Mouse (Mus musculus): ENCODE results near the gene Rcc1. TPM values are rescaled to one million over a fixed set of nuclear protein-coding genes. Genes with fewer than 3 reads are reported as not detected.

The Rcc1 gene
- polyA plus RNA-seq, 1 experiment from 2014 or later: 66.2 TPM

- Histone ChIP-seq H3K4me2 (replicated peaks; ENCODE audit: low read depth, low read length) (no peak overlapping the region), H3K27ac (ENCODE audit: low read depth, low read length) (no peak overlapping the region), H3K36me3 (ENCODE audit: control insufficient read depth, insufficient read depth, low read length) (peaks cover 83% of the 10 kb centered on the region), H3K9me3 (ENCODE audit: control insufficient read depth, low read length) (no peaks in the 10 kb centered on the region), H3K27me3 (ENCODE audit: control insufficient read depth, insufficient read depth, low read length) (no peaks in the 10 kb centered on the region), H3K4me1 (ENCODE audit: control insufficient read depth, insufficient read depth, low read length) (no peaks in the 10 kb centered on the region), H3K9ac (ENCODE audit: low read depth, low read length) (no peak overlapping the region), H3K4me3 (ENCODE audit: low read length) (no peak overlapping the region)
- ATAC-seq (ENCODE audit: low FRiP score, low TSS enrichment): no peak
- WGBS: 63% methylated on average over 13 of the region's 13 CpGs
Measured at GRCm38 (mm10) chr4:132365450-132366060, 12.2 kb upstream of the Rcc1 start.

DNA sequence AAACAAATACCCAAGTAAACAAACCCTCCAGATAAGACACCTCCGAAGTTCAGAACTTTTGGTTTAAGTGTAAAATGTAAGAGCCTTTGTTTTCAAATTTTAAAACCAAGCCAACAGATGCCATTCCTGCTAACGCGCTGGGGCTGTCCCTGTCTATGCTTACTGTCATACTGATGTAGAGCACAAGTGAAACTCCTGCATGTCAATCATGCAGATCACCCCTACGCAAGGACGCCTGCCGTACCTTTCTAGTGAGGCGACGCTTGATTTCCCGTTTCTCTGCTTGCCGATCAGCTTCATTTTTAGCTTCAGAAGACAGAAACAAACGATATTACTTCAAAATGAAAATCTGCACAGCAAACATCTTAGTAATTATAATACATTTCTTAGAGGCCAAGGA, 10.1 kb upstream of the Rcc1 start:
- no peak overlapping the region for H3K4me3 ChIP-seq (ENCODE audit: low read length)
- H3K9me3 ChIP-seq (ENCODE audit: control insufficient read depth, low read length): no peaks in the 10 kb centered on the region
- 97% methylated on average over 11 of the region's 11 CpGs for WGBS
- no peak overlapping the region for H3K27ac ChIP-seq (ENCODE audit: low read depth, low read length)
- no peak for ATAC-seq (ENCODE audit: low FRiP score, low TSS enrichment)
- H3K4me2 ChIP-seq (replicated peaks; ENCODE audit: low read depth, low read length): no peak overlapping the region
- H3K9ac ChIP-seq (ENCODE audit: low read depth, low read length): no peak overlapping the region
- no peaks in the 10 kb centered on the region for H3K4me1 ChIP-seq (ENCODE audit: control insufficient read depth, insufficient read depth, low read length)
- H3K36me3 ChIP-seq (ENCODE audit: control insufficient read depth, insufficient read depth, low read length): peaks cover 79% of the 10 kb centered on the region
- H3K27me3 ChIP-seq (ENCODE audit: control insufficient read depth, insufficient read depth, low read length): no peaks in the 10 kb centered on the region

- 85% methylated on average over 4 of the region's 4 CpGs for WGBS
- Histone ChIP-seq H3K4me3 (ENCODE audit: low read length) (no peak overlapping the region), H3K36me3 (ENCODE audit: control insufficient read depth, insufficient read depth, low read length) (peaks cover 69% of the 10 kb centered on the region), H3K27ac (ENCODE audit: low read depth, low read length) (no peak overlapping the region), H3K4me1 (ENCODE audit: control insufficient read depth, insufficient read depth, low read length) (no peaks in the 10 kb centered on the region), H3K27me3 (ENCODE audit: control insufficient read depth, insufficient read depth, low read length) (no peaks in the 10 kb centered on the region), H3K4me2 (replicated peaks; ENCODE audit: low read depth, low read length) (no peak overlapping the region), H3K9ac (ENCODE audit: low read depth, low read length) (no peak overlapping the region), H3K9me3 (ENCODE audit: control insufficient read depth, low read length) (no peaks in the 10 kb centered on the region)
- no peak for ATAC-seq (ENCODE audit: low FRiP score, low TSS enrichment)
Measured at GRCm38 (mm10) chr4:132359510-132359909, 6.1 kb upstream of the Rcc1 start.

GRCm38 (mm10) chr4:132356170-132356569, 2.8 kb upstream of the Rcc1 start:
- Histone ChIP-seq H3K4me3 (ENCODE audit: low read length) (no peak overlapping the region), H3K4me2 (replicated peaks; ENCODE audit: low read depth, low read length) (no peak overlapping the region), H3K36me3 (ENCODE audit: control insufficient read depth, insufficient read depth, low read length) (peaks cover 54% of the 10 kb centered on the region), H3K9ac (ENCODE audit: low read depth, low read length) (no peak overlapping the region), H3K4me1 (ENCODE audit: control insufficient read depth, insufficient read depth, low read length) (peaks cover 7% of the 10 kb centered on the region), H3K27ac (ENCODE audit: low read depth, low read length) (no peak overlapping the region), H3K27me3 (ENCODE audit: control insufficient read depth, insufficient read depth, low read length) (no peaks in the 10 kb centered on the region), H3K9me3 (ENCODE audit: control insufficient read depth, low read length) (no peaks in the 10 kb centered on the region)
- WGBS: 35% methylated on average over 12 of the region's 12 CpGs
- no peak for ATAC-seq (ENCODE audit: low FRiP score, low TSS enrichment)

- no peak for ATAC-seq (ENCODE audit: low FRiP score, low TSS enrichment)
- Histone ChIP-seq H3K36me3 (ENCODE audit: control insufficient read depth, insufficient read depth, low read length) (peaks cover 59% of the 10 kb centered on the region), H3K27ac (ENCODE audit: low read depth, low read length) (no peak overlapping the region), H3K9me3 (ENCODE audit: control insufficient read depth, low read length) (no peaks in the 10 kb centered on the region), H3K4me2 (replicated peaks; ENCODE audit: low read depth, low read length) (no peak overlapping the region), H3K9ac (ENCODE audit: low read depth, low read length) (no peak overlapping the region), H3K27me3 (ENCODE audit: control insufficient read depth, insufficient read depth, low read length) (no peaks in the 10 kb centered on the region), H3K4me1 (ENCODE audit: control insufficient read depth, insufficient read depth, low read length) (peaks cover 7% of the 10 kb centered on the region), H3K4me3 (ENCODE audit: low read length) (no peak overlapping the region)
- WGBS: 91% methylated on average over 3 of the region's 3 CpGs
Measured at GRCm38 (mm10) chr4:132355403-132355802, 2.0 kb upstream of the Rcc1 start.

DNA sequence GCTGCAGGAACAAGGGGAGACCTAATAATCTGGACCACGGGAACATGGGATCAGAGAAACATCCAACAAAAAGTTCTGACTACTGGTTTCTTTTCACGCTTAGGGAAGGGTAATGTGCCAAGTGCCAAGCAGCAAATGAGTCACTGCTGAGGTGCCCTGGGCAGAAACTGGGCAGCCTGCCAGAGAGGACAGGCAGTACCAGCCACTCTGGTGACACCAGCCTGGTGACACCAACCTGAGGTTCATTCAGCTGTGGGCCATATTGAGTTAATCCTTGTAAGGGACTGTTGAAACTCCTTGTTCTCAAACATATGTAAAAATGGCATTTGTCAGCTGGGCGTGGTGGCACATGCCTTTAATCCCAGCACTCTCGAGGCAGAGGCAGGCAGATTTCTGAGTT, 1.2 kb upstream of the Rcc1 start:
- Histone ChIP-seq H3K4me1 (ENCODE audit: control insufficient read depth, insufficient read depth, low read length) (peaks cover 7% of the 10 kb centered on the region), H3K4me2 (replicated peaks; ENCODE audit: low read depth, low read length) (no peak overlapping the region), H3K27ac (ENCODE audit: low read depth, low read length) (no peak overlapping the region), H3K4me3 (ENCODE audit: low read length) (no peak overlapping the region), H3K9ac (ENCODE audit: low read depth, low read length) (no peak overlapping the region), H3K36me3 (ENCODE audit: control insufficient read depth, insufficient read depth, low read length) (peaks cover 57% of the 10 kb centered on the region), H3K27me3 (ENCODE audit: control insufficient read depth, insufficient read depth, low read length) (no peaks in the 10 kb centered on the region), H3K9me3 (ENCODE audit: control insufficient read depth, low read length) (no peaks in the 10 kb centered on the region)
- 92% methylated on average over 4 of the region's 4 CpGs for WGBS
- no peak for ATAC-seq (ENCODE audit: low FRiP score, low TSS enrichment)

- peak overlapping the region; percentile 83 for H3K4me3 ChIP-seq (ENCODE audit: low read length)
- peaks cover 7% of the 10 kb centered on the region for H3K4me1 ChIP-seq (ENCODE audit: control insufficient read depth, insufficient read depth, low read length)
- 0% methylated on average over 14 of the region's 14 CpGs for WGBS
- peak overlapping the region; percentile 96 for H3K27ac ChIP-seq (ENCODE audit: low read depth, low read length)
- ATAC-seq (ENCODE audit: low FRiP score, low TSS enrichment): no peak
- H3K9me3 ChIP-seq (ENCODE audit: control insufficient read depth, low read length): no peaks in the 10 kb centered on the region
- H3K36me3 ChIP-seq (ENCODE audit: control insufficient read depth, insufficient read depth, low read length): peaks cover 40% of the 10 kb centered on the region
- H3K9ac ChIP-seq (ENCODE audit: low read depth, low read length): peak overlapping the region; percentile 91
- H3K27me3 ChIP-seq (ENCODE audit: control insufficient read depth, insufficient read depth, low read length): no peaks in the 10 kb centered on the region
- H3K4me2 ChIP-seq (replicated peaks; ENCODE audit: low read depth, low read length): peak overlapping the region; percentile 67
Measured at GRCm38 (mm10) chr4:132352739-132353138, 666 bp downstream of the Rcc1 start.

GRCm38 (mm10) chr4:132351401-132351800, 2.0 kb downstream of the Rcc1 start:
- Histone ChIP-seq H3K27ac (ENCODE audit: low read depth, low read length) (0 out of 2 replicates have a peak overlapping the region, but pooled peaks have one; percentile 18), H3K9ac (ENCODE audit: low read depth, low read length) (peak overlapping the region; percentile 91; the same call in 1 of the 2 replicates), H3K4me2 (replicated peaks; ENCODE audit: low read depth, low read length) (peak overlapping the region; percentile 67), H3K4me1 (ENCODE audit: control insufficient read depth, insufficient read depth, low read length) (peaks cover 7% of the 10 kb centered on the region), H3K9me3 (ENCODE audit: control insufficient read depth, low read length) (no peaks in the 10 kb centered on the region), H3K36me3 (ENCODE audit: control insufficient read depth, insufficient read depth, low read length) (peaks cover 27% of the 10 kb centered on the region), H3K27me3 (ENCODE audit: control insufficient read depth, insufficient read depth, low read length) (no peaks in the 10 kb centered on the region), H3K4me3 (ENCODE audit: low read length) (peak overlapping the region; percentile 83)
- ATAC-seq (ENCODE audit: low FRiP score, low TSS enrichment): no peak
- 57% methylated on average over 1 of the region's 1 CpGs for WGBS

GRCm38 (mm10) chr4:132350854-132351253, 2.6 kb downstream of the Rcc1 start:
- no peaks in the 10 kb centered on the region for H3K27me3 ChIP-seq (ENCODE audit: control insufficient read depth, insufficient read depth, low read length)
- 74% methylated on average over 3 of the region's 3 CpGs for WGBS
- H3K9me3 ChIP-seq (ENCODE audit: control insufficient read depth, low read length): no peaks in the 10 kb centered on the region
- peaks cover 7% of the 10 kb centered on the region for H3K4me1 ChIP-seq (ENCODE audit: control insufficient read depth, insufficient read depth, low read length)
- H3K9ac ChIP-seq (ENCODE audit: low read depth, low read length): no peak overlapping the region
- H3K36me3 ChIP-seq (ENCODE audit: control insufficient read depth, insufficient read depth, low read length): peaks cover 22% of the 10 kb centered on the region
- no peak overlapping the region for H3K27ac ChIP-seq (ENCODE audit: low read depth, low read length)
- ATAC-seq (ENCODE audit: low FRiP score, low TSS enrichment): no peak
- H3K4me3 ChIP-seq (ENCODE audit: low read length): no peak overlapping the region; the same call in 1 of the 2 replicates
- 0 out of 2 replicates have a peak overlapping the region, but pooled peaks have one; percentile 67 for H3K4me2 ChIP-seq (replicated peaks; ENCODE audit: low read depth, low read length)
